Mouse (Mus musculus) CH12.LX (cell line): ENCODE results near the gene Myl9. TPM values are rescaled to one million over a fixed set of nuclear protein-coding genes. Genes with fewer than 3 reads are reported as not detected.

Experiments
- DNase-seq: peaks from one replicate; pipeline ENCODE4 v3.0.0-alpha.2; 2013; ENCODE audit errors: extremely low read depth
- H3K27ac ChIP-seq: 2 replicates; pipeline ENCODE4 v1.5.1; 2012; ENCODE audit warnings: low read depth, mild to moderate bottlenecking, control low read depth, moderate library complexity; ENCODE audit not compliant: insufficient read depth
- H3K27me3 ChIP-seq: replicated peaks from 2 replicates; pipeline ENCODE3; 2012; ENCODE audit warnings: inconsistent platforms
- H3K36me3 ChIP-seq, 2 experiments: replicated peaks in 1 of 2; 2 replicates each; pipeline versions ENCODE3 to v1.6.1; 2012; ENCODE audit warnings: inconsistent platforms in 1 of 2, low read length in 1 of 2, mild to moderate bottlenecking in 1 of 2, mixed read lengths in 1 of 2, moderate library complexity in 1 of 2; ENCODE audit not compliant: control insufficient read depth in 1 of 2, insufficient read depth in 1 of 2
- H3K4me1 ChIP-seq, 2 experiments: 2 replicates each; pipeline ENCODE4 v1.6.1; 2012; ENCODE audit warnings: inconsistent platforms in 1 of 2, moderate library complexity in 1 of 2; ENCODE audit not compliant: insufficient read depth in 2 of 2, control insufficient read depth in 1 of 2
- H3K4me2 ChIP-seq: 2 replicates; pipeline ENCODE4 v1.6.1; 2012; ENCODE audit warnings: low read depth, mild to moderate bottlenecking, control low read depth; ENCODE audit not compliant: poor library complexity, insufficient read depth, severe bottlenecking
- H3K4me3 ChIP-seq, 3 experiments: fragments of 150-350 bp in 1 of 3; sonication (generic) in 1 of 3; replicated peaks in 1 of 3; 2 replicates each; pipeline versions ENCODE3 to v1.5.1; 2011 to 2012; ENCODE audit warnings: low read depth in 2 of 3, low read length in 2 of 3, mild to moderate bottlenecking in 2 of 3, moderate library complexity in 2 of 3, control low read depth in 1 of 3, improper control_type of control experiment in 1 of 3, inconsistent platforms in 1 of 3, mixed read lengths in 1 of 3; ENCODE audit not compliant: poor library complexity in 1 of 3
- H3K79me2 ChIP-seq: replicated peaks from 2 replicates; pipeline ENCODE4 v1.6.1; 2012; ENCODE audit warnings: mild to moderate bottlenecking, moderate library complexity; ENCODE audit not compliant: control insufficient read depth, poor library complexity, insufficient read depth, severe bottlenecking; ENCODE audit errors: extremely low read depth
- H3K9ac ChIP-seq: 2 replicates; pipeline ENCODE4 v1.6.1; 2012; ENCODE audit warnings: low read depth, mild to moderate bottlenecking, control low read depth, moderate library complexity; ENCODE audit not compliant: insufficient read depth
- H3K9me3 ChIP-seq: replicated peaks from 2 replicates; pipeline ENCODE3; 2012; ENCODE audit warnings: low read length, inconsistent platforms, mixed read lengths
- BHLHE40 ChIP-seq: IDR thresholded peaks from 2 replicates; pipeline ENCODE4 v1.6.1; 2011; ENCODE audit warnings: mild to moderate bottlenecking, low read depth, low read length, improper control_type of control experiment
- CHD1 ChIP-seq: IDR thresholded peaks from 2 replicates; pipeline ENCODE4 v1.6.1; 2012; ENCODE audit warnings: low read depth, low read length, improper control_type of control experiment, inconsistent platforms
- CHD2 ChIP-seq: IDR thresholded peaks from 2 replicates; pipeline ENCODE4 v1.6.1; 2011; ENCODE audit warnings: low read length, improper control_type of control experiment
- CTCF ChIP-seq, 2 experiments: IDR thresholded peaks in 1 of 2; conservative IDR thresholded peaks in 1 of 2; 2 replicates each; pipeline ENCODE4 v1.5.1; 2011 to 2012; ENCODE audit warnings: low read depth in 2 of 2, low read length in 2 of 2, improper control_type of control experiment in 1 of 2, inconsistent platforms in 1 of 2, mild to moderate bottlenecking in 1 of 2, moderate library complexity in 1 of 2
- E2F4 ChIP-seq: IDR thresholded peaks from 2 replicates; pipeline ENCODE4 v1.6.1; 2011; ENCODE audit warnings: low read depth, low read length, improper control_type of control experiment; ENCODE audit not compliant: insufficient replicate concordance
- ELF1 ChIP-seq: IDR thresholded peaks from 2 replicates; pipeline ENCODE4 v1.6.1; 2014; ENCODE audit warnings: low read depth, mild to moderate bottlenecking, inconsistent platforms, low read length, improper control_type of control experiment
- ETS1 ChIP-seq: conservative IDR thresholded peaks from 2 replicates; pipeline ENCODE4 v1.6.1; 2012; ENCODE audit warnings: low read depth, mild to moderate bottlenecking, inconsistent platforms, low read length, improper control_type of control experiment, moderate library complexity
- HCFC1 ChIP-seq: IDR thresholded peaks from 2 replicates; pipeline ENCODE4 v1.6.1; 2012; ENCODE audit warnings: low read depth, mild to moderate bottlenecking, inconsistent platforms, low read length, improper control_type of control experiment
- IRF4 ChIP-seq: IDR thresholded peaks from 2 replicates; pipeline ENCODE4 v1.6.1; 2014; ENCODE audit warnings: low read depth, mild to moderate bottlenecking, inconsistent platforms, low read length, improper control_type of control experiment
- JUN ChIP-seq: IDR thresholded peaks from 2 replicates; pipeline ENCODE4 v1.6.1; 2011; ENCODE audit warnings: low read depth, mild to moderate bottlenecking, low read length, improper control_type of control experiment, moderate library complexity; ENCODE audit not compliant: insufficient read depth
- JUND ChIP-seq: conservative IDR thresholded peaks from 2 replicates; pipeline ENCODE4 v1.6.1; 2011; ENCODE audit warnings: low read depth, low read length, improper control_type of control experiment
- KAT2A ChIP-seq: IDR thresholded peaks from 2 replicates; pipeline ENCODE4 v1.6.1; 2012; ENCODE audit warnings: low read length, improper control_type of control experiment, inconsistent platforms; ENCODE audit not compliant: insufficient replicate concordance
- MAFK ChIP-seq: IDR thresholded peaks from 2 replicates; pipeline ENCODE4 v1.6.1; 2011; ENCODE audit warnings: low read length, improper control_type of control experiment; ENCODE audit not compliant: insufficient replicate concordance
- MAX ChIP-seq: IDR thresholded peaks from 2 replicates; pipeline ENCODE4 v1.6.1; 2011; ENCODE audit warnings: low read length, improper control_type of control experiment
- MAZ ChIP-seq: IDR thresholded peaks from 2 replicates; pipeline ENCODE4 v1.6.1; 2012; ENCODE audit warnings: low read depth, mild to moderate bottlenecking, inconsistent platforms, low read length, improper control_type of control experiment, moderate library complexity
- MEF2A ChIP-seq: IDR thresholded peaks from 2 replicates; pipeline ENCODE4 v1.6.1; 2014; ENCODE audit warnings: low read depth, mild to moderate bottlenecking, inconsistent platforms, low read length, improper control_type of control experiment, borderline replicate concordance
- NELFE ChIP-seq: IDR thresholded peaks from 2 replicates; pipeline ENCODE4 v1.6.1; 2011; ENCODE audit warnings: low read depth, low read length, improper control_type of control experiment
- NRF1 ChIP-seq: IDR thresholded peaks from 2 replicates; pipeline ENCODE4 v1.6.1; 2014; ENCODE audit warnings: low read depth, mild to moderate bottlenecking, inconsistent platforms, low read length, improper control_type of control experiment, moderate library complexity
- RAD21 ChIP-seq: IDR thresholded peaks from 2 replicates; pipeline ENCODE4 v1.6.1; 2011; ENCODE audit warnings: low read depth, mild to moderate bottlenecking, low read length, improper control_type of control experiment, moderate library complexity
- RCOR1 ChIP-seq: conservative IDR thresholded peaks from 2 replicates; pipeline ENCODE4 v1.6.1; 2012; ENCODE audit warnings: low read depth, mild to moderate bottlenecking, inconsistent platforms, low read length, improper control_type of control experiment
- SIN3A ChIP-seq: IDR thresholded peaks from 2 replicates; pipeline ENCODE4 v1.6.1; 2012; ENCODE audit warnings: low read length, improper control_type of control experiment, inconsistent platforms
- SMC3 ChIP-seq: IDR thresholded peaks from 2 replicates; pipeline ENCODE4 v1.6.1; 2011; ENCODE audit warnings: low read depth, low read length, improper control_type of control experiment
- TBP ChIP-seq: conservative IDR thresholded peaks from 2 replicates; pipeline ENCODE4 v1.6.1; 2011; ENCODE audit warnings: low read depth, low read length, improper control_type of control experiment
- TCF12 ChIP-seq: IDR thresholded peaks from 2 replicates; pipeline ENCODE4 v1.6.1; 2014; ENCODE audit warnings: low read depth, mild to moderate bottlenecking, inconsistent platforms, low read length, improper control_type of control experiment
- UBTF ChIP-seq: IDR thresholded peaks from 2 replicates; pipeline ENCODE4 v1.6.1; 2012; ENCODE audit warnings: low read depth, mild to moderate bottlenecking, inconsistent platforms, low read length, improper control_type of control experiment, moderate library complexity
- USF2 ChIP-seq: conservative IDR thresholded peaks from 2 replicates; pipeline ENCODE4 v1.6.1; 2011; ENCODE audit warnings: low read depth, low read length, improper control_type of control experiment
- ZC3H11A ChIP-seq: IDR thresholded peaks from 2 replicates; pipeline ENCODE4 v1.6.1; 2012; ENCODE audit warnings: low read depth, mild to moderate bottlenecking, inconsistent platforms, low read length, improper control_type of control experiment
- ZKSCAN1 ChIP-seq: IDR thresholded peaks from 2 replicates; pipeline ENCODE4 v1.6.1; 2012; ENCODE audit warnings: low read depth, inconsistent platforms, low read length, improper control_type of control experiment, borderline replicate concordance
- ZMIZ1 ChIP-seq: IDR thresholded peaks from 2 replicates; pipeline ENCODE4 v1.6.1; 2012; ENCODE audit warnings: low read depth, mild to moderate bottlenecking, inconsistent platforms, low read length, improper control_type of control experiment
- dilution Hi-C: fragments of 300-500 bp; cut with MboI; formaldehyde crosslinking; loops from 2 replicates; pipeline ENCODE4 v1.14.3; 2020; ENCODE audit warnings: low sequenced_read_pairs; ENCODE audit not compliant: extremely low pct_unique_long_range_greater_than_20kb, extremely low pct_ligation_motif_present
- in situ Hi-C: fragments of 300-500 bp; cut with MboI; formaldehyde crosslinking; loops from 3 replicates; pipeline ENCODE4 v1.14.3; 2019; ENCODE audit warnings: low sequenced_read_pairs, low pct_ligation_motif_present, low pct_unique_long_range_greater_than_20kb, mixed read lengths
- polyA plus RNA-seq: library from polyadenylated mRNA; unstranded; fragments of >175 nt; gene quantifications from 2 replicates; pipeline ENCODE4 v1.2.1, GENCODE M21; 2012; ENCODE audit warnings: low read depth; ENCODE audit not compliant: insufficient read length
- total RNA-seq, 2 experiments: library from RNA; depleted of rRNA; stranded (reverse); fragments of 300-350 nt in 1 of 2; fragments of >200 nt in 1 of 2; gene quantifications; 2 replicates each; pipeline ENCODE4 v1.2.3; 2012 to 2014

Myl9 gene
- total RNA-seq (2012; rRNA removed) (not detected in 2 replicates), total RNA-seq (2014; rRNA removed) (not detected in 2 replicates), polyA plus RNA-seq (not detected in 2 replicates)

DNA sequence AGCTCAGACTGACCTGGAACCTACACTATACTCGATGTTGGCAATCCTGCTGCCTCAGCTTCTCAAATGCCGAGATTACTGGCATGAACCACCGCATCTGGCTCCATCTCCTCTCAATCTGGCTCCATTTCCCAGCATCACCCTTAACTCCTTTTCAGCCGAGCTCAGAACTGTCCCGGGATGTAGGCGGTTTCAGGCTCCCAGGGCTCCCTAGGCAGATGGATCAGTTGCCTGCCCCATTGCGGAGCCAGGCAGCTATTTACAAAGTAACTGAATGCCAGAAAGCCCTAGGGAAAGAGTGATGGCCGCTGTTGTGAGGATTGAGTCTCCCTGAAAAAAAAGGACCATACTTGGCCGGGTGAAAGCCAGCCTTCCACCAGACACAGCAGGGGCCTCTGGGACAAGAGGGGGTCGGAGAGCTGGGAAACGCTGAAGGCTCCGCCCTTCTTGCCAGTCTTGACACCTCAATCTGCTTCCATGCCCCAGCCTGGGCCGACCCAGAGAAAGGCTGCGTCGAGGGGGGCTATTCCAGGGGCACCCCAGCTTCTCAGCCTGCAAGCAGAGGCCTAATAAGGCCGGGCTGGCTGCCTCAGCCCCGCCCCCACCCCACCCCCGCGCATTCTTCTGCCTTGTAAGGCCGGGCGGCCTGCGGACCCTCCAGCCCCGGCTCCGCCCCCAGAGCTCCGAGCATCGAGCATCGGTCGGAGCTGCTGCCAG lies at the start of gene Myl9:
TSS of gene Myl9 (plus strand) at position 683 of the 717 bp plus-strand sequence.
- H3K9me3 ChIP-seq: peaks cover 5% of the 10 kb centered on the region
- H3K4me1 ChIP-seq: peaks cover 0 to 15% of the 10 kb centered on the region in 2 experiments; a peak in 2 of 4 replicates
- H3K36me3 ChIP-seq: no peaks in the 10 kb centered on the region
- no peak within 1 kb of the TSS for H3K27ac ChIP-seq
- dilution Hi-C loops (no loop called here), in situ Hi-C loops (no loop called here)
- DNase-seq: no peak
- H3K79me2 ChIP-seq: no peaks in the 10 kb centered on the region
- H3K9ac ChIP-seq: no peak within 1 kb of the TSS
- no peaks in the 10 kb centered on the region for H3K27me3 ChIP-seq
- TF ChIP-seq RAD21 (no peak), ZKSCAN1 (no peak), MAFK (no peak), BHLHE40 (no peak), SMC3 (no peak), ETS1 (no peak), CHD1 (no peak), ELF1 (no peak), NRF1 (no peak), SIN3A (no peak), CTCF (conservative IDR thresholded peaks at IDR 0.05 in 1 of 2, IDR thresholded peaks at IDR 0.05 in 1 of 2; ENCODE audit: low read depth in 2 of 2, low read length in 2 of 2) (no peak), ZMIZ1 (no peak), TCF12 (no peak), KAT2A (no peak), JUN (no peak), HCFC1 (no peak), CHD2 (no peak), MEF2A (no peak), RCOR1 (no peak), TBP (no peak)
- no peak within 1 kb of the TSS for H3K4me2 ChIP-seq
- H3K4me3 ChIP-seq: no peak within 1 kb of the TSS

DNA sequence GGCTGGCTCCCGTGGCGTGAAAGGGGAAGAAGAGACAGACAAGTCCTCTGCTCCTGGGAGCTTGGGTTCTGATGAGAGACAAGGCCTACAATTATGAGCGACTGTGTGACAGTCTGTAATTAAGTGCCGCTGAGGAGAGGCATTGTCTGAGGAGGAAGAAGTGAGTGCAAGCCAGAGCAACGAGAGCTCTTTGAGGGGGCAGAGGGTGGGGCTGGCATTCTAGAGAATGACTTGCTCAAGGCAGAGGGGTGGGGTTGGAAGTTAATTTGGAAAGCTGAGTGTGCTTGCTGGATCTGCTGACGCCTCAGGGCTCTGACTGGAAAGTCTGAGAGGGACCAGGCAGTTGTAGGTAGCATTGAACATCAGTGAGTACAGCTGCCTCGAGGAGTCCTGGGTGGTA lies 48.9 kb upstream of the Myl9 start:
- H3K9me3 ChIP-seq: no peaks in the 10 kb centered on the region
- no peak overlapping the region for H3K4me3 ChIP-seq
- H3K27ac ChIP-seq: no peak overlapping the region
- no peak overlapping the region for H3K9ac ChIP-seq
- H3K36me3 ChIP-seq: peaks cover 0 to 16% of the 10 kb centered on the region in 2 experiments
- H3K4me1 ChIP-seq: peaks cover 3 to 74% of the 10 kb centered on the region in 2 experiments; a peak in 2 of 4 replicates
- dilution Hi-C loops (no loop called here), in situ Hi-C loops (no loop called here)
- DNase-seq: no peak
- H3K4me2 ChIP-seq: no peak overlapping the region
- H3K79me2 ChIP-seq: no peaks in the 10 kb centered on the region
- no peaks in the 10 kb centered on the region for H3K27me3 ChIP-seq
- TF ChIP-seq MAX (no peak), IRF4 (no peak), ZKSCAN1 (no peak), TCF12 (no peak), USF2 (no peak), CHD1 (no peak), ZC3H11A (no peak), SIN3A (no peak), CHD2 (no peak), MAZ (no peak), JUND (no peak), BHLHE40 (no peak), KAT2A (no peak), RAD21 (no peak), JUN (no peak), UBTF (no peak), NELFE (no peak), E2F4 (no peak), NRF1 (no peak)
